Mouse (Mus musculus): ENCODE data around the gene Med1.
A peak's percentile ranks its signal among the peaks of the same experiment; 100 is the strongest.

Gene Med1

DNA sequence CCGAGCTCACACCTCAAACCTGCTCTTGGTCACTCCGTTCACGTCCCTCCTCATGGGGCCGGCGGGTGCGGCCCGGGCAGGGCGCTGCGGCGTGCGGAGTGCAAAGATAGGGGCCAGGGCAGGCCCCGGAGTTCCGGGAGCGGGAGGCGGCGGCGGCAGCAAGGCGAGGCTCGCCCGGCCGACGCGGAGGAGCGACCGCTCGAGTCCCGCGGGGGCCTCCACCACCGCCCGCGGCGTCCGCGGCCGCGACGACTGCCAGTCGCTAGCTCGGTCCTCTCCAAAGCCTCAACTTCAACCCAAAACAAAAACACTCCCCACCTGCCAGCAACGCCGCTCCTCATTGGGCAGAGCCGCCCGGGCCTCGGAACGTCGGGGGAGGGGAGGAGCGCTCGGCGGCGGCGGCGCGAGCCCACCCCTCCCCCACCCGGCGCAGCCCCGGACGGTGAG lies 43.8 kb downstream of the Med1 start:
- DNase-seq (ENCODE audit: low read depth, low spot score), result peak; percentile 93

DNA sequence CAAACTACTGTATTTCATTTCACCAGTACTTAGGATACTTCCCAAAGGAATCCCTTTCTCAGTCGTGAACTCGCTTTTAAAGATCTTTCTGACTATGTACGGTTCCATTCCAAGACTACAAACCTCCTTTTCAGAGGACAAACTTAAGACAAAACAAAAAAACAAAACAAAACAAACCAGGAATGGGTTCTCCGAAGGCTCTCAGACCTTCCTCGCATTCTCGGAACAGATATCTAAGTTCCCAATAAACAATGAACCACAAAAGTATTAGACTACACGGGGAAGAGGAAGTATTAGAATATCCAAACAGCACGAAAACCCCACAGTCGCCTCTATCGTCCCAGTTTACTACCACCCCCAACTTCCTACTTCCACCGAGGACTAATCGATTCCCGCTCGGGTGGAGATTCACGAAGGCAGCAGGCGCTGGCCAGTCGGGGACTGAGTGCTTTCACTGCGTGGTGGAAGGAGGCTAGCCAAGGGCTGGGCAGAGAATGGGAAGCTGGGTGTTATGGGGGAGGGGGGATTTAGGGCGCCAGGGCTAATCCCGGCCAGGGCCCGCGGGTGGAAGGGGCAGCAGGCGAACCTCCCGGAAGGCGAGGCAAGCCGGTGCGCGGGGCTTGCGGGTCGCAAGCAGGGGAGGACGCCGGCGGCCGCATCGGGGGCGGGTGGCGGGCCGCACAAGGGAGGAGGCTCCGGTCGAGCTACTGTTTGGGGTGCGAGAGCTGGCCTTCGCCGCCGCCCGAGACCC lies 44.4 kb downstream of the Med1 start:
- peak; percentile 58 for DNase-seq (ENCODE audit: low read depth, low spot score)

DNA sequence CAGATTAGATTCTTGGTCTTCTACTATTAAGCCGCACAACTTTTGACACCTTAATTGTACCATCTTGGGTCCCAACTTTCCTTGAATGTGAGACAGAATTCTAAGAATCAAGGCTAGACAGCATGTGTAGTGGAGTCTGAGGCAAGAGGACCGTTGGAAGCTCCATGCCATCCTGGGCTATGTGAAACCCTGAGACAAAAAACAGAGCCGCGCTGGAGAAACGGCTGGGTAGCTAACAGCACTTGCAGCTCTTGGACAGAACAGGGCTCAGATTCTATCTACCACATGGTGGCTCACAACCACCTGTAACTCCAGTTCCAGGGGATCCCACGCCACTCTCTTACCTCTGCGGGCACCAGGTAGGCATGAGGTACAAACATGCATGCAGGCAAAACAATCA lies 47.2 kb downstream of the Med1 start:
- DNase-seq (ENCODE audit: low read depth, low spot score), result no peak

DNA sequence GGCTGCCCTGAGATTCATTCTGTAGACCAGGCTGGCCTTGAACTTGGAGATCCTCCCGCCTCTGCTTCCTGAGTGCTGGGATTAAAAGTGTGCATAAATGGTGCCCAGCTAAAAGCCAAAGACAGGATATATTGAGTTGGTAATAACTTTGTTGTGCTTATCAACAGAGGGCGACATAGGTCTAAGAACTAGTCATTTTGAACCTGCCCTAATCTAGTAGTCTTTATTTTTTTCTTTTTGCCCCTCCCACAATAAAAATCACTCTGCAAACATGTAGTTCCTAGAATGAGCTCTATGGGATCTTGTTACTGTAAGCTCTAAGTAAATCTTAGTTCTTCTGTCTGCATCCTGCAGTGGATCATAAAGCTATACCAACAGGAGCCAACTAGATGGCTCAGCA lies 50.5 kb downstream of the Med1 start:
- no peak for DNase-seq (ENCODE audit: low read depth, low spot score)

DNA sequence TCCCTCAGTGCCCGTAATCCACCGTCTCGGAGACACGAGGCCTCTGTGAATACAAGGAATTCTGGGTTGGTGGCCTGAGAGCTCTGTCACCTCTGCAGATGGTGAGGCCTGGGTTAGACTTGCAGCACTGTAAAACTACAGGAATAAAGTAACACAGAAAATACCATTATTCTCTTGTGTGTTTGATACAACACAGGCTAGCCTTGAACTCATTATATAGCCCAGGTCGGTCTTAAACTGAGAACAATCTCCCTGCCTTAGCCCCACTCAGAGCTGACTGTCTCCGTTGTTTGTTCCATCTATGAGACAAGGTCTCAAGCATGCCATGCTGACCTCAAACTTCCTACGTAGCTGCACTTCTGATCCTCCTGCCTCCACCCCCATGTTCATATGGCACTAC lies 54.2 kb downstream of the Med1 start:
- DNase-seq (ENCODE audit: low read depth, low spot score), result no peak

DNA sequence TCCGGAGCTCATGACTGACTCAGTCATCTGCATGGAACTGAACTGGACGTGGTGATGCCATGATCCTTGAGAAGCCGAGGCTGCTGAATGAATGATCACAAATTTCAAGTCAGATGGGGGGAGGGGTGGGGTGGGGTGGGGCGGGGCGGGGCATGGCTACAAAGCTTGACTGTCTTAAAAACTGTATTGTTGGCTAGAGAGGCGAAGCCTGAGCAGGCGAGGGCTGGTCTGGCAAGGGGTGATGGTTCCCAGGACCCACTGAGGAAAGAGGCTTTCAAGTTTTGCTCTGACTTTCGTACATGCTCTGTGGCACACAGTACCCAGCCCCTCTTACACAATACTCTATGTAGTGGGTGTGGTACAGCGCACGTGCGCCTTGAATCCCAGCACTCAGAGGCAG lies 55.3 kb downstream of the Med1 start:
- peak; percentile 65 for DNase-seq (ENCODE audit: low read depth, low spot score)

DNA sequence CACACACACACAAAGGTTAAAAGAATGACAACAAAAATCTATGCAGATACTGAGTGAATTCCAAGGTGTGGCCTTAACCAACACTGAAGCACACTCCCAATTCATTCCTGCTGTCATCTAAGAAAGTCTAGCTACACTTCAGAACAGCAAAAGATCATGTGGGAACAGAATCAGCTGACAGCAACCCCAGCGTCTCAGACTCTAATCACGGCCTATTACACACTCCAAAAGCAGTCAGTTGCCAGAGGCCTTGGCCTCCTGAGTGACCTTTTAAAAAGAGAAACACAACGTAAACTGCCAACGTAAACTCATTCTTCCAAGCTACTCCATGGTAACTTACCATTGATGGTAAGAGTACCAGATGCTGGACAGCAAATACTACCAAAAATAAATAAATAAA lies 58.1 kb downstream of the Med1 start:
- DNase-seq (ENCODE audit: low read depth, low spot score), result no peak

DNA sequence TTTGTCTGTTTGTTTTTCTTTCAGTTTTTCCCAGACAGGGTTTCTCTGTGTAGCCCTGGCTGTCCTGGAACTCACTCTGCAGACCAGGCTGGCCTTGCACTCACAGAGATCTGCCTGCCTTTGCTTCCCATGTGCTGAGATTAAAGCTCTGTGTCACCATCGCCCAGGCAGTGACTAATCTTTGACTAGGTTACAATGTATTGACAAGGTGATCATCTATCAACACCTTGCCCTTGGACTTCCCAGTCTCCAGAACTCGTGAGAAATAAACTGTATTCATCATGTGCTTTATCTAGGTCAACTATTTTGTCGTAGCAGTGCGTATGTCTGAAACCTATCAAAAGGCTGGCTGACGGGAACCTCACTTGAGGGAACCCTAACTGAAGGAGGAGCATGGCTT lies 69.7 kb downstream of the Med1 start:
- no peak for DNase-seq (ENCODE audit: low read depth, low spot score)

DNA sequence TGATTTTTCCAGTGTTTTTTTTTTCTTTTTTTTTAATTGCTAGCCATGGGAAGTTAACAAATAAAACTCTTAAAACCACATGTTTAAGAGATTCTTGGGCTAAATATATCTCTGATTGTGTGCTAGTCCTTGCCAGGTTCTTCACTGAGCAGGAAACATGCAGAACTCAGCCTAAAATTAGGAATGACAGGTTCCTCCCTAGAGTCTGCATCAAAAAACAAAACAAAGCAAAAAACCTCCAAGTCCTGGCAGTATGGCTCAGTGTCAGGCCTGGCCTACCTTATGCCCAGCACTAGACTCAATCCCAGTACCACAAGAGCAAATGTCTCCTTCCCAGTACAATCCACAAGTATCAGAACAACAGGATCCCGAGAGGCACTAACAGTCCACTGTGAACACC lies 78.7 kb downstream of the Med1 start:
- no peak for DNase-seq (ENCODE audit: low read depth, low spot score)

DNA sequence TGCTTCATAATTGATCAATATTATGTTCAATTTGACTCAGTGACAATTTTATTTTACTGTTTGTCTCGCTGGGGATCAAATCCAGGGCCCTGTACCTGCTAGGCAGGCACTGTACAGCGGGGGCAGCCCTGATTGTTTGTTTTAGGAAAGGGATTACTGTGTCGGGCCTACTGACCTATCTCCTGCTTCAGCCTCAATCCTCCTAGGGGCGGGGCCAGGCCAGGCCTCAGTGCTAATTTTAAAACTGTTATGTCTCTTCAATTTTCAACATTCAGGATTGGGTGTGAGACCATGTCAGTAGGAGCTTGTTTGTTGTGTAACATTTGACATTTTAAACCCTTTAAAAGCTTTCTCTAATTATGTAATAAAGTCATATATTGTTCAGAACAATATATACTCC lies 79.6 kb downstream of the Med1 start:
- DNase-seq (ENCODE audit: low read depth, low spot score), result no peak

DNA sequence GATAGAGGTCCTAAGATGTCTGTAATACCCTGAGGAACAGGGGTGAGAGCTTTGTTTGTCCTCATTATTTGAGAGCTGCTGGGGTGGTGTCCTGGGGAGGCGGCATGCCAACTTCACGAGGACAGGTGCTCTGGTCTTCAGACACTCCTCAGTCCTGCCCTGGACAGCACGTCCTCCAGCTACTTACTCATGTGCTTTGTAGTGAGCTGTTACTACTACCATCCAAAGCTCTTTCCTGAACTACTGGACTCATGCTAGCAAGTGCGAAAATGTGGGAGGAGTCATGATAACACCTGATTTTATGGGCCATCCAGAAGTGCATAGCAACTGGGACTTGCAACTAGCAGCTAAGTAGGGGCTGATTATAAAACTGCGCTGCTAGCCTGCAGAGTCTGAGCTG lies 83.4 kb downstream of the Med1 start:
- no peak for DNase-seq (ENCODE audit: low read depth, low spot score)
